Mouse (Mus musculus) layer of hippocampus, adult 9-10 months (tissue): ENCODE measurements around the gene Col3a1.

Experiments
- DNase-seq: peaks from one replicate; pipeline ENCODE4 v3.0.0; 2022; ENCODE audit warnings: low spot score

Gene Col3a1

GRCm38 (mm10) chr1:45311388-45311787 lies at the start of gene Col3a1:
TSS of gene Col3a1 (plus strand) at chr1:45311538.
- DNase-seq = no peak

DNA sequence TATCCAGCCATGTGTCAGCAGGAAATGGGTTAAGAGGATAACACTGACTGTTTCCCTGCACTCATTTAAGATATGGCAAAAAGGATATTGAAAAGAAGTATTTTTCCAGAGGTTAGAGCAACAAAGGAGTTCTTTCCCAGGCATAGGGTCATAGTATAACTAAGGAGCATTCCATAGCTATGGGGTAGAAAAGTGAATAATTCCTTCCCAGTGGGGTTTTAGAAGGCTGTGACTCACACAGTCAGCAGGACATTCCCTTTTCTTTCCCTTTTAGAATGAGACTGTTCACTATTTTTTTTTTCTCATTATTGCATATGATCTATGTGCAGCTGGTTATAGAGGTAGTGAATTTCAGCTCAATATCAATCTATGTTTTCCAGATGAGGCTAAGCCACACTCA lies 41.9 kb upstream of the Col3a1 start:
- no peak for DNase-seq

DNA sequence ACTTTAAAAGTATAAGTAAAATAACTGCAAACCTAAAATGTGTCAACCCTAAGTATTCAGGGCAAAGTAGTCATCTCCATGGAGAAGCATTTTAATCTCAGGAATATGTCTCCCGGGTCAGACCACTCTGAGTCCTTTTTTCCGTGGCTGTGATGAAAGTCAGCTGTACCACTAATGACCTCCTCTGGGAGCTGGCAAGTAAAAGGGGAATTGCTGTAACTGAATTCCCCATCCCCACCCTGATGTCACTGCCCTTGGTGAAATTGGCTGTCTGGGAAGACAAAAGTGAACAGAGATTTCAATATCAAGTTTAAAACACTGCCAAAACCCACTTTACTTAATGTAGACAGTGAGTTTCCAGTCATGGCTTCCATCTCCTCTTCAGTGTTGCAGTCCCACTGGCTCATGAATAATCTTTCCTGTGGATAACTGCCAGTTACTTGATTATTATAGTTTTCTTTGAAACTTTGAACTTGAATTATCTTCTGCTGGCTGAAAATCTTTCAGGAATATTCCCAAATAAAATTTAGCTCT lies 35.3 kb upstream of the Col3a1 start:
- DNase-seq = no peak

DNA sequence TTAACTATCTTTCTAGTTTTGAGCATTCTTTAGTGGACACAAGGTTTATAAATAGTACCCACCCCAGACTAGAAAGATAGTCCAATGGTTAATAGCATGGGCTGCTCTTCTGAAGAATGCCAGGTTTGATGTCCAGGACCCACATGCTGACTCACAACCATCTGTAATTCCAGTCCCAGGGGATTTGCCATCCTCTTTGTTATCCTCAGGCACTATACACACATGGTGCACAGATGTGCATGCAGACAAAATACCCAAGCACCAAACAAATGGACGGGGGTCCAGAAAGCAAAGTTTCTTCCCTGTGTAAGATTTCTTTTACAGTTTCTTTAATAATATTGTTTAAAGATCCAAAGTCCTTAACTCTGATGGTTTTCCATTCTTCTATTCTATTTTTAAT lies 23.4 kb upstream of the Col3a1 start:
- DNase-seq = no peak

DNA sequence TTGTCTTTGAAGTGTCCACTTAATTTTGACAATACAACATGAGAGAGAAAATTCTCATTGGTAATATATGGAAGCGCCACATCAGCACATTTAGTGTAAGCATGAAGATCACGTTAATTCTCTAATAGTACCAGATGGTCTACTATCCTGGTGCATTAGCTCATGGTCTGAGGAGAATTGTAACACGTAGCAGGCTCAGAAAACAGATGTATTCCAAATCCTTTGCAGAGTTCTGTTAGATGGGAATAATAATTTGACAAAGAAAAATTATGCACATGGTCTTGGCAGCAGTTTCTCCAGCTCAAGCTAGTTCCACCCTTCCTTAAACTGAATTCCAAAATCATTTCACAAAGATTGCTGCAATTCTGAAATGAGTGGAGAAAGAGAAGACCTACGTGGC lies 21.3 kb upstream of the Col3a1 start:
- DNase-seq = no peak

DNA sequence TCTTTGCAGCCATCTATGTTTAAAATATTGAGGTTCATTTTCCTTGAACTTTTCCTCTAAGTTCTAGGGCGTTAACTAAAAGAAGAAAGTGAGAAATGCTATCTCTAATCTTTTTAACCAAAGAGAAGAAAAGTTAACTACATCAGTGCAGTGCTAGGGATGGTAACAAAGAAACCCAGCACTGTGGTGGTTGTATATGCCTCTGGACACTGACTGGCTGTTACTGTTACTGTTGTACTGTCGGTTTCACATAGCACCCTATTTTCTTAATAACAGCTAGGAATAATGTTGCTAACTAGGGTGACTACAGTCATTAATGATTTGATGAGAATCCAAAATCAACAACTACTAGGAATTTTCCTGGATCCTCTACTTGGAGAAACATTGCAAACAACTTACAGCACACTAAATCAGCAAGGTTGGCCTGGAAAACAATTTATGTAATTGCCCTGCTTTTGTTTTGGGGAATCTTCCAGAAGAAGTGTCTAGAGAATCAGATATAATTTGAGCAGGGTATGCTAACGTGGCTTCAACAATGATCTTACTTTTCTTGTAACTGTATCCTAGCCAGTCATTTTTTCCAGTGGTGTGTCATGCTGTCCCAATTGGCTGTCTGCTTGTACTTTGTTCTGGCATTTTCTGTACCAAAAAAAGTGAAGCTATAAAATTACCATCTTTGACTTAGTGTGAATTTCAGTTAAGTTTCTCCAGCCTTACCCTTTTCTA lies 11.8 kb upstream of the Col3a1 start:
- DNase-seq = no peak

DNA sequence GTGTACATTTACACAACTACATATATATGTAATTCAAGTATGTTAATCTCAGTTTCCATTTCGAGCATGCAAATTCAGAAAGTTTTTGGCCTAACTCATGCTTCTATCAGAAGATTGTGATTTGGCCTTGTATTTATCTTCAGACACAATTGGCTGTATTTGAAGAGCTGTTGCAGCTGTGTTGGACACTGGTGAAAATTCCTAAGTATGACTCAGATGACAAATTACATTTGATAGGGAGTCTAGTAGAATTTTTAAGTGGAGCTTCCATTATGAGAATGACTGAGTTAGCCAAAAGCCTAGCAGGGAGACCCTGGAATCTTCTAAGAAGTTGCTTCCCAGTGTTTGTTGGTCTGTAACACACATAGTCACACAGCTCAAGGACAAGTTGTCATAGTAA lies 7.1 kb upstream of the Col3a1 start:
- DNase-seq = no peak

DNA sequence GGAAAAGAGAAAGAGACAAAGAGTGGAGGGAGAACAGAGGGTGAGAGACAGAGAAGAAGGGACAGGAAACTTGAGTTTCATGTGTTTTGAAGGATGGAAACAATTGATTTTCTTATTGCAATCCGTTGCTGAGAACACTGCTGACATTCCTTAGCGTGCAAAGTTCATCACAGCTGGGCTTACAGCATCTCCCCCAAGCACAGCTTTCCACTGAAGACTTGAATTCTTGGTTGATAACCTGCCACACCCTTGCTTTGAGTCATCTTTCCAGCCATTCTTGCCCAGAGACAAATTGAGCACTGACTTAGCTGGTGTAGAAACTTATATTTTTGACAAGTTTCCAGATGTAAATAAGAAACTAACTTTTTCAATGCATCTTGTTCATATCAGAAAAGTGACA lies 2.3 kb upstream of the Col3a1 start:
- DNase-seq = no peak

- DNase-seq = no peak
Observed at GRCm38 (mm10) chr1:45311962-45312361, 624 bp downstream of the Col3a1 start.

- DNase-seq = no peak
Observed at GRCm38 (mm10) chr1:45312870-45313269, 1.5 kb downstream of the Col3a1 start.

- peak; percentile 10 for DNase-seq
Observed at GRCm38 (mm10) chr1:45313696-45314295, 2.5 kb downstream of the Col3a1 start.

GRCm38 (mm10) chr1:45315767-45316528 lies 4.6 kb downstream of the Col3a1 start:
- DNase-seq = no peak

- DNase-seq = no peak
Observed at GRCm38 (mm10) chr1:45318241-45318640, 6.9 kb downstream of the Col3a1 start.

DNA sequence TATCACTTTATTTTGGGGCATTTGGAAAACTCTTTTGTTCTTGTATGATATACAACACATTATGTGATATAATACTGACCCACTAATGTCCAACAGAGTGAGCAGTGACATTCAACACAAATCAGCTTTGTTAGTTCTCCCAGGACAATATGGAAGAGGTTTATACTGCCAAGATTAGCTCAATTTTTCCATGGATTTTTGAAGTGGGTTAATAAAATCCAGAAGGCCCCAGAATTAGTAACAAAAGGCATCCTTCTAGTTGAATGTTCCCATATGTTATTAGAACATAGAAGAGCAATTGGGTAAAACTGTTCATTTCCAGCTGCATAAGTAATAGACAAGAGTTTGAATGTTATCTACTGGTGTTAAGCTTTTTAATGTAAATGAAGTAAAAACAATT lies 9.5 kb downstream of the Col3a1 start:
- DNase-seq = no peak

GRCm38 (mm10) chr1:45329149-45329548 lies 17.8 kb downstream of the Col3a1 start:
- no peak for DNase-seq

- DNase-seq = no peak
Observed at GRCm38 (mm10) chr1:45355944-45356343, 44.6 kb downstream of the Col3a1 start.

- no peak for DNase-seq
Observed at GRCm38 (mm10) chr1:45358020-45358419, 46.7 kb downstream of the Col3a1 start.

DNA sequence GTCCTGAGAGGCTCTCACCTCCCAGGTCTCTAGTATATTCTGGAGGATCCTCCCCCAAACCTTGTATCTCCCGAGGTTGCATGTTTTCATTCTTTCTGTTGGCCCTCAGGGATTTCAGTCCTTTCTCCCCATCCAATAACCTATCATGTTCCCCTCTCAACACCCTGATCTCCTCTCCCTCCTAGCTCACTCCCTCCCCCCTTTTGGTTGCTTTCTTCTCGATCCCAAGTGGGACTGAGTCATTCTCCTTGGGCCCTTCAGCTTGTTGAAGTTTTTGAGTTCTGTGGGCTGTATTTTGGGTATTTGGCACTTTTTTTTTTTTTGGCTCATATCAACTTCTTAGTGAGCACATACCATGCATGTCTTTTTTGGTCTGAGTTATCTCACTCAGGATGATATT lies 47.8 kb downstream of the Col3a1 start:
- no peak for DNase-seq

DNA sequence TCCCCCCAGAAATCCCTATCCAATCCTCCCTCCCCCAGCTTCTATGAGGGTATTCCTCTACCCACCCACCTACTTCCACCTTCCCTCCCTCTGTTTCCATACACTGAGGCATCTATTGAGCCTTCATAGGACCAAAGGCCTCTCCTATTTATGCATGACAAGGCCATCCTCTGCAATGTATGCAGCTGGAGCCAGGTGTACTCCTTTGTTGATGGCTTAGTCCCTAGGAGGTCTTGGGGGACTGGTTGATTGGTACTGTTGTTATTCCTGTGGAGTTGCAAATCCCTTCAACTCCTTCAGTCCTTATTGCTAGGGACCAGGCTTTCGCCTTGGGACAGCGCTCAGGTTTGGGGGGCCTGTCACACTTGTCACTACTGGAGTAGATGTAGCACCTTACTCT lies 48.3 kb downstream of the Col3a1 start:
- DNase-seq = no peak

- DNase-seq = no peak
Observed at GRCm38 (mm10) chr1:45363274-45363673, 51.9 kb downstream of the Col3a1 start.

DNA sequence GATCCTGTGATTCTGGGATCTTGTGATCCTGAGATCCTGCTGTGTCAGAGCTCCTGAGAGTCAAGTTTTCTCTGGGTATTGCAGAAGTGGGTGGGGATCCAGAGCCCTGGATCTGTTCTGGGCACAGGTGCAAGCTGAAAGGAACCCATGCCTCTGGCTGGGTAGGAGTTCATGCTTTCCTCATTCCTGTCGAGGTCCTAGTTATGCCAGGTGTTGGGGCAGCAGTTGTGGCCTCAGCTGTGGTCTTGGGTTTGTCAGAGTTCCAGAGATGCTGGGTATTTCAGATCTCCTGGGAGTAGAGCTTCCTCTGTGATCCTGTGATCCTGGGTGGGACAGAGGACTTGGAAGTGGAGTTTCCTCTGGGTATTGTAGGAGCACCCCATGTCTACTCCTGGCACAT lies 54.1 kb downstream of the Col3a1 start:
- DNase-seq = no peak

DNA sequence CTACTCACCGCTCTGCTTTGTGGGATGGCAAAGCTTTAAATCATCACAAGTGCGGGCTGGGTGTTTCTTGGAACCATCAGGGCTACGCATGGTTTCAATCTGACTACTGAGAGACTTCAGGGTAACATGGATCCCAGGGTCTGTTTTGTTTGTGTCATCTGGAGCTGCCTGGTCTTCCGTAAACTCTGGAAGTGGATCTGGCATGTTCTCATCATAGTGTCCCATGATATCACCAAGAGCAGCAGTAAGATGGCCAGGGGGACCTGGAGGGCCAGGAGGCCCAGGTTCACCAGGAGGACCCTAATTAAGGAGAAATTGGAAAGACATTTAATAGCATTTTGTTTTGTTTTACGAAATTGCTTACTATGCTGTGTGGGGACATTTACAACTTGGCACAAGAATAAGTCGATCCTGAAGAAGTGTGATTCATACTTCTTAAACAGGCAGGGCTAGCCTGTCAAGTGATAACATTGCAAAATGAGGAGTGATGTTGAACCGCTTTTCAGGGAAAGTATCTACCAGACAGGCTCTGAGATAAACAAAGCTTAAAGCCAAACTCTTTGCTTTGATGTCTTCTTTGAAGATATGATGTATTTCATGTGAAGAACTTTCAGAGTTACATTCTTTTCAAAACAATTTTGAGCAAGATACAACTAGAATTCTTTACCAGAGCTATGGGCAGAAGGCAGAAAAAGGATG lies 68.8 kb downstream of the Col3a1 start:
- DNase-seq = no peak
